Mouse (Mus musculus): ENCODE results near the gene Sdhb.

Sdhb gene

GRCm38 (mm10) chr4:140948481-140948880 lies 12.5 kb upstream of the Sdhb start:
- DNase-seq (ENCODE audit: low read depth), result no peak

GRCm38 (mm10) chr4:140949052-140949451 lies 12.0 kb upstream of the Sdhb start:
- no peak for DNase-seq (ENCODE audit: low read depth)

GRCm38 (mm10) chr4:140949616-140950015 lies 11.4 kb upstream of the Sdhb start:
- DNase-seq (ENCODE audit: low read depth), result no peak

- DNase-seq (ENCODE audit: low read depth), result no peak
Measured at GRCm38 (mm10) chr4:140950574-140950973, 10.4 kb upstream of the Sdhb start.

GRCm38 (mm10) chr4:140951861-140952641 lies 9.0 kb upstream of the Sdhb start:
- DNase-seq (ENCODE audit: low read depth), result no peak

GRCm38 (mm10) chr4:140957131-140957702 lies 3.8 kb upstream of the Sdhb start:
- no peak for DNase-seq (ENCODE audit: low read depth)

- DNase-seq (ENCODE audit: low read depth), result peak; percentile 40
Measured at GRCm38 (mm10) chr4:140957725-140958124, 3.3 kb upstream of the Sdhb start.

GRCm38 (mm10) chr4:140958319-140958718 lies 2.7 kb upstream of the Sdhb start:
- DNase-seq (ENCODE audit: low read depth), result no peak

- no peak for DNase-seq (ENCODE audit: low read depth)
Measured at GRCm38 (mm10) chr4:140959128-140959679, 1.8 kb upstream of the Sdhb start.

- DNase-seq (ENCODE audit: low read depth), result no peak
Measured at GRCm38 (mm10) chr4:140959715-140960479, 1.1 kb upstream of the Sdhb start.

GRCm38 (mm10) chr4:140961467-140962206 lies 634 bp downstream of the Sdhb start:
- no peak for DNase-seq (ENCODE audit: low read depth)

- no peak for DNase-seq (ENCODE audit: low read depth)
Measured at GRCm38 (mm10) chr4:140962207-140962909, 1.4 kb downstream of the Sdhb start.

- peak; percentile 40 for DNase-seq (ENCODE audit: low read depth)
Measured at GRCm38 (mm10) chr4:140962950-140963349, 1.9 kb downstream of the Sdhb start.

GRCm38 (mm10) chr4:140963941-140964597 lies 3.1 kb downstream of the Sdhb start:
- no peak for DNase-seq (ENCODE audit: low read depth)

- DNase-seq (ENCODE audit: low read depth), result peak; percentile 32
Measured at GRCm38 (mm10) chr4:140964620-140965019, 3.6 kb downstream of the Sdhb start.

- no peak for DNase-seq (ENCODE audit: low read depth)
Measured at GRCm38 (mm10) chr4:140967386-140968159, 6.6 kb downstream of the Sdhb start.

- DNase-seq (ENCODE audit: low read depth), result no peak
Measured at GRCm38 (mm10) chr4:140971691-140972090, 10.7 kb downstream of the Sdhb start.

- DNase-seq (ENCODE audit: low read depth), result no peak
Measured at GRCm38 (mm10) chr4:140974408-140974807, 13.4 kb downstream of the Sdhb start.

- DNase-seq (ENCODE audit: low read depth), result no peak
Measured at GRCm38 (mm10) chr4:140975356-140975755, 14.4 kb downstream of the Sdhb start.

GRCm38 (mm10) chr4:140977278-140977677 lies 16.3 kb downstream of the Sdhb start:
- no peak for DNase-seq (ENCODE audit: low read depth)

Data from fibroblast of lung, adult 2 months (primary cell).